Mouse (Mus musculus): Measurements from ENCODE around the gene Reln.

Gene Reln

GRCm38 (mm10) chr5:22007304-22008059 lies 337.0 kb downstream of the Reln start:
- DNase-seq (ENCODE audit: low spot score in 2 of 2), result peak in 1 of 2 experiments; percentile 21

DNA sequence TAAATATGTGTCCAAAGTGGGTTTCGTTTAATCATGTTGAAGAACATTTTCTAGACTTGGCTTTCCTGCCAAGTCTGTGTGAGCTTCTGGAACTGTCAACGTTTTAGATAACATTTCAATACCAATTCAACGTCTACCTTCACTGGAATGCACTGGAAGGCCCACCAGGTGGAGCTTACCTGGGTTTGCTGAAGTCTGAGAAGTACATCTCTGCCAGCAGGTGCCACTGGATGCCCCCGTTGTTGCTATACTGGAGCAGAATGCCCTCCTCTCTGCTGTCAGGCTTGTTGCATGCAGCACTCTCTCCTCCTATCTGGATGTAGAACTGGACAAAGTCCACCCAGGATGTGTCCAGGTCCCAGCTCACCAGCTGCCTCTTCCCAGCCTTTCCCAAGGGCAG lies 340.6 kb downstream of the Reln start:
- peak in 1 of 2 experiments; percentile 8 for DNase-seq (ENCODE audit: low spot score in 2 of 2)

GRCm38 (mm10) chr5:21987711-21988110 lies 356.8 kb downstream of the Reln start:
- no peak for DNase-seq (ENCODE audit: low spot score in 2 of 2)

GRCm38 (mm10) chr5:21986311-21986710 lies 358.2 kb downstream of the Reln start:
- peak; percentile 26 to 64 for DNase-seq (ENCODE audit: low spot score in 2 of 2)

GRCm38 (mm10) chr5:21983021-21983667 lies 361.4 kb downstream of the Reln start:
- no peak for DNase-seq (ENCODE audit: low spot score in 2 of 2)

- no peak for DNase-seq (ENCODE audit: low spot score in 2 of 2)
Observed at GRCm38 (mm10) chr5:21981216-21981615, 363.3 kb downstream of the Reln start.

GRCm38 (mm10) chr5:21980544-21980943 lies 364.0 kb downstream of the Reln start:
- no peak for DNase-seq (ENCODE audit: low spot score in 2 of 2)

- DNase-seq (ENCODE audit: low spot score in 2 of 2), result no peak
Observed at GRCm38 (mm10) chr5:21973266-21974010, 371.1 kb downstream of the Reln start.

- no peak for DNase-seq (ENCODE audit: low spot score in 2 of 2)
Observed at GRCm38 (mm10) chr5:21961796-21962195, 382.7 kb downstream of the Reln start.

- DNase-seq (ENCODE audit: low spot score in 2 of 2), result no peak
Observed at GRCm38 (mm10) chr5:21960151-21960550, 384.4 kb downstream of the Reln start.

GRCm38 (mm10) chr5:21957586-21957985 lies 386.9 kb downstream of the Reln start:
- DNase-seq (ENCODE audit: low spot score in 2 of 2), result no peak

- no peak for DNase-seq (ENCODE audit: low spot score in 2 of 2)
Observed at GRCm38 (mm10) chr5:21957061-21957460, 387.4 kb downstream of the Reln start.

DNA sequence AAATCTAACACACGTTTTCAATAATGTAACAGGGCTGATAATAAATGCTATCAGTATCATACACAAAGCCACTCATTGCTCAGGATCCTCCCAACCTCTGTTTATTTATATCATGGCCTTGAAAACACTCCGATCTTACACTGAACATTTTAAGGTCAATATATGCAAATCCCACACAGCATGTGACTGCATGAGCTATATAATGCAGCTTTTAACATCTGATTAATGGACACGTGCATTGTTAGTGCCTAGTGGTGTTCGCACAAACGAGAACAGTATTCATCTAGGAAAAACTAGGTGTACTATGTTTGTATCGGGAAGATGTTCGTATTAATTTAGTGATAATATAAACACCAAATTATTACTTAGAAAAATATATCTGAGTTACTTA lies 395.0 kb downstream of the Reln start:
- no peak for DNase-seq (ENCODE audit: low spot score in 2 of 2)

- no peak for DNase-seq (ENCODE audit: low spot score in 2 of 2)
Observed at GRCm38 (mm10) chr5:21948736-21949506, 395.6 kb downstream of the Reln start.

GRCm38 (mm10) chr5:21947610-21948381 lies 396.7 kb downstream of the Reln start:
- DNase-seq (ENCODE audit: low spot score in 2 of 2), result no peak

DNA sequence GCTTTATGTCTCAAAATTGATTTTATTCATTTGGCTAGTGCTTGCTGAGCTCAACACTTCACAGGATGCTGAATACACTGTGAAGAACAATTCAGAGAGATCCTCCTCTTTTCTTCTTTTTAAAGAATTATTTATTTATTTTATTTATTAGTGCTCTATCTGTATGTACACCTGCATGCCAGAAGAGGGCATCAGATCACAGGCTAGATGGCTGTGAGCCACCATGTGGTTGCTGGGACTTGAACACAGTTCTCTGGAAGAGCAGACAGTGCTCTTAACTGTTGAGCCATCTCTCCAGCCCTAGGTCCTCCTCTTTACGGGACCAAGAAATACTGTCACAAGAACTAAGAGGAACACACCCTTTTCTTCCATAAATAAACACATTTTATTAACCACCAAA lies 399.9 kb downstream of the Reln start:
- no peak for DNase-seq (ENCODE audit: low spot score in 2 of 2)

GRCm38 (mm10) chr5:21939405-21939804 lies 405.1 kb downstream of the Reln start:
- DNase-seq (ENCODE audit: low spot score in 2 of 2), result no peak

- no peak for DNase-seq (ENCODE audit: low spot score in 2 of 2)
Observed at GRCm38 (mm10) chr5:21938138-21938537, 406.4 kb downstream of the Reln start.

- DNase-seq (ENCODE audit: low spot score in 2 of 2), result no peak
Observed at GRCm38 (mm10) chr5:21936627-21937026, 407.9 kb downstream of the Reln start.

DNA sequence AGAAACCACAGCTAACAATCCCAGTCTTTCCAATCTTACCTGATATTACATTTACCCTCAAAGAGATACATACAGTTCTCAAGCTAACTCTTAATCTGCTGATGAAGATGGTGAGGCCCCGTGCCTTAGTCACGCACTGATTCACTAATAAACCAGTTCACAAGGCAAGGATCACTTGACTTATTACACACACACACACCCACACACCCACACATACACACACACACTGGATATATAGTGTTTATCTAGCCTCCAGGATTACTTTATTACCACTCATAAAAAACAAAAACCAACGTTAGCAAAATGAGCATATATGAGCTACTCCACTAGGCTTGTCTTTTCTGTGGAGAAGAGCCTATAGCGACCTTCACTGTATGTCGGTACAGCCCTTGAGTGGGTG lies 408.4 kb downstream of the Reln start:
- DNase-seq (ENCODE audit: low spot score in 2 of 2), result no peak

- DNase-seq (ENCODE audit: low spot score in 2 of 2), result no peak
Observed at GRCm38 (mm10) chr5:21934811-21935396, 409.6 kb downstream of the Reln start.

Data from spleen, postnatal 10 days (tissue).